Mouse (Mus musculus): ENCODE data around the gene Prkch. TPM values are rescaled to one million over a fixed set of nuclear protein-coding genes. Genes with fewer than 3 reads are reported as not detected.

Prkch gene
- polyA plus RNA-seq, 1 experiment from 2014 or later: 6.4 TPM

DNA sequence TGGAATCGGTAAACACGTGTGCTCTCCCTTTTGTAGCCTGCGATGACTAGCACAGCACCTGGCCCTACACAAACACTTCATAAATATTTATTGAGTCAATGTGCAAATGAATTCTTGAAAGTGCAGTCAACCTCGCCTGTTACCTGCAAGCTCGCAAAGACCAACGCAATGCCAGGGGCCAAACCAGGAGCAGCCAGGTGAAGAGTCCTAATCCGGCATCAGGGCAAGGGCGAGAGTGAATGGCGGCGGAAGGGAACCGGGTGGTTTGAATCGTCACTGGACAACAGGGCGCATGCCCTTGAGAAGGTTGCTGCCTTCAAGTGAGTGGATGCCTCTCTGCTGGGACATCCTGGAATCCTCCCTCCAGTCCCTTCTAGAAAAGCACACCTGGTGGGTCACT, 208.6 kb downstream of the Prkch start:
- H3K4me2 ChIP-seq (ENCODE audit: low read length): no peak overlapping the region
- H3K4me1 ChIP-seq (ENCODE audit: control insufficient read depth, insufficient read depth, low read depth, low read length): peaks cover 15% of the 10 kb centered on the region
- H3K27me3 ChIP-seq (replicated peaks; ENCODE audit: control insufficient read depth, insufficient read depth, low read length): no peaks in the 10 kb centered on the region
- WGBS: 46% methylated on average over 13 of the region's 13 CpGs
- H3K27ac ChIP-seq (ENCODE audit: low read depth, low read length): no peak overlapping the region
- ATAC-seq: no peak
- no peak overlapping the region for H3K9ac ChIP-seq (ENCODE audit: low read depth, low read length)
- no peak overlapping the region for H3K4me3 ChIP-seq (ENCODE audit: low read length)
- no peaks in the 10 kb centered on the region for H3K9me3 ChIP-seq (ENCODE audit: control insufficient read depth, low read length)
- H3K36me3 ChIP-seq (ENCODE audit: control insufficient read depth, insufficient read depth, low read length): no peaks in the 10 kb centered on the region

GRCm38 (mm10) chr12:73793744-73794143, 209.1 kb downstream of the Prkch start:
- Histone ChIP-seq H3K9me3 (ENCODE audit: control insufficient read depth, low read length) (no peaks in the 10 kb centered on the region), H3K4me3 (ENCODE audit: low read length) (no peak overlapping the region), H3K4me1 (ENCODE audit: control insufficient read depth, insufficient read depth, low read depth, low read length) (peaks cover 15% of the 10 kb centered on the region), H3K27me3 (replicated peaks; ENCODE audit: control insufficient read depth, insufficient read depth, low read length) (no peaks in the 10 kb centered on the region), H3K27ac (ENCODE audit: low read depth, low read length) (peak overlapping the region; percentile 66), H3K4me2 (ENCODE audit: low read length) (peak overlapping the region; percentile 32), H3K9ac (ENCODE audit: low read depth, low read length) (peak overlapping the region; percentile 38; the same call in 1 of the 2 replicates), H3K36me3 (ENCODE audit: control insufficient read depth, insufficient read depth, low read length) (no peaks in the 10 kb centered on the region)
- peak; percentile 48; the same call in 1 of the 2 replicates for ATAC-seq
- WGBS: 23% methylated on average over 5 of the region's 5 CpGs

GRCm38 (mm10) chr12:73794151-73794883, 209.7 kb downstream of the Prkch start:
- Histone ChIP-seq H3K27ac (ENCODE audit: low read depth, low read length) (peak overlapping the region; percentile 66), H3K9ac (ENCODE audit: low read depth, low read length) (peak overlapping the region; percentile 38), H3K9me3 (ENCODE audit: control insufficient read depth, low read length) (no peaks in the 10 kb centered on the region), H3K4me2 (ENCODE audit: low read length) (peak overlapping the region; percentile 32), H3K27me3 (replicated peaks; ENCODE audit: control insufficient read depth, insufficient read depth, low read length) (no peaks in the 10 kb centered on the region), H3K4me3 (ENCODE audit: low read length) (no peak overlapping the region), H3K36me3 (ENCODE audit: control insufficient read depth, insufficient read depth, low read length) (no peaks in the 10 kb centered on the region), H3K4me1 (ENCODE audit: control insufficient read depth, insufficient read depth, low read depth, low read length) (peaks cover 15% of the 10 kb centered on the region)
- WGBS: 22% methylated on average over 17 of the region's 17 CpGs
- ATAC-seq: peak; percentile 83

DNA sequence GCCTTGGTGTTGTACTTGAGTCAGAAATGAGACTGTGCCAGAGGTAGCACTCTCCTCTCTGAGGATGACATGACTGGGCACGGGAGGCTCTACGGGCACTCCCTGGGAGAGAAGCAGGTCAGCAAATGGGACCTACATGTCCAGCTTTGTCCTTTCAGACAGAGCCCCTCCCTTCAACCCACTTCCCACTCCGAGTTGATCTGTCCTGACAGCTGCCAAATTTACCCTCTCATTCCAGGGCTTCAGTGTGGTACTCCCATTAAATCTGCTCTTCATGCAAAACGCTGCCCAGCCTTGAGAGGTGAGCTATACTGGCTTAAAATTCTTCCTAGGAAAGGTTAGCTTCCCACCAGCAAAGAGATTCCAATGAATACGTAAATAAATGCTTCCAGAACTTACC, 215.1 kb downstream of the Prkch start:
- WGBS: 79% methylated on average over 5 of the region's 5 CpGs
- Histone ChIP-seq H3K4me2 (ENCODE audit: low read length) (no peak overlapping the region), H3K27me3 (replicated peaks; ENCODE audit: control insufficient read depth, insufficient read depth, low read length) (no peaks in the 10 kb centered on the region), H3K9me3 (ENCODE audit: control insufficient read depth, low read length) (no peaks in the 10 kb centered on the region), H3K4me3 (ENCODE audit: low read length) (no peak overlapping the region), H3K4me1 (ENCODE audit: control insufficient read depth, insufficient read depth, low read depth, low read length) (no peaks in the 10 kb centered on the region), H3K27ac (ENCODE audit: low read depth, low read length) (no peak overlapping the region), H3K36me3 (ENCODE audit: control insufficient read depth, insufficient read depth, low read length) (no peaks in the 10 kb centered on the region), H3K9ac (ENCODE audit: low read depth, low read length) (no peak overlapping the region)
- no peak for ATAC-seq

DNA sequence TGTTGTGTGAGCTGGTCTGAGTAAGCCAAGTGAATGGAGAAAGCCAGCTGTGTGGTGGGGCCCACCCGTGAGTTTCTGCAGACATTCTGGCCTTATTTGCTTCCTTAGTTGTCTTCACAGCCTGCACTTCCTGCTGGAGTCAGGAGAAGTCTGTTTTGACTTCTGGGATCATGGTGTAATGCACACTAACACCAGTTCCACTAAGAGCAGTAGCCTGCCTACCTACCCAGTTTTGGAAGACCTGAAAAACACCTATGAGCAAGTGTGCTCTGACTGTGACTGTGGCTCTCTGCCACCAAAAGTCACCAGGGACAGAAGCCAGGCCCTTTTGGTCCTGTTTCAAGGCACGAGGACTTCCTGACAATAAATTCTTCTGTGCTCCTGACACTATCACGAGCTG, 216.3 kb downstream of the Prkch start:
- Histone ChIP-seq H3K4me2 (ENCODE audit: low read length) (no peak overlapping the region), H3K4me3 (ENCODE audit: low read length) (no peak overlapping the region), H3K27ac (ENCODE audit: low read depth, low read length) (no peak overlapping the region), H3K9me3 (ENCODE audit: control insufficient read depth, low read length) (no peaks in the 10 kb centered on the region), H3K4me1 (ENCODE audit: control insufficient read depth, insufficient read depth, low read depth, low read length) (no peaks in the 10 kb centered on the region), H3K27me3 (replicated peaks; ENCODE audit: control insufficient read depth, insufficient read depth, low read length) (no peaks in the 10 kb centered on the region), H3K36me3 (ENCODE audit: control insufficient read depth, insufficient read depth, low read length) (no peaks in the 10 kb centered on the region), H3K9ac (ENCODE audit: low read depth, low read length) (no peak overlapping the region)
- ATAC-seq: no peak
- WGBS: 61% methylated on average over 3 of the region's 3 CpGs

GRCm38 (mm10) chr12:73801845-73802244, 217.2 kb downstream of the Prkch start:
- no peaks in the 10 kb centered on the region for H3K36me3 ChIP-seq (ENCODE audit: control insufficient read depth, insufficient read depth, low read length)

GRCm38 (mm10) chr12:73802379-73803057, 217.9 kb downstream of the Prkch start:
- 79% methylated on average over 10 of the region's 10 CpGs for WGBS
- no peak overlapping the region for H3K9ac ChIP-seq (ENCODE audit: low read depth, low read length)

More at GRCm38 (mm10) chr12:73801845-73802244, 217.2 kb downstream of the Prkch start:
- H3K9me3 ChIP-seq (ENCODE audit: control insufficient read depth, low read length): no peaks in the 10 kb centered on the region
- no peak overlapping the region for H3K4me2 ChIP-seq (ENCODE audit: low read length)
- 88% methylated on average over 8 of the region's 8 CpGs for WGBS
- H3K27me3 ChIP-seq (replicated peaks; ENCODE audit: control insufficient read depth, insufficient read depth, low read length): no peaks in the 10 kb centered on the region
- H3K4me3 ChIP-seq (ENCODE audit: low read length): no peak overlapping the region
- ATAC-seq: no peak
- no peak overlapping the region for H3K27ac ChIP-seq (ENCODE audit: low read depth, low read length)
- H3K4me1 ChIP-seq (ENCODE audit: control insufficient read depth, insufficient read depth, low read depth, low read length): no peaks in the 10 kb centered on the region
- no peak overlapping the region for H3K9ac ChIP-seq (ENCODE audit: low read depth, low read length)

GRCm38 (mm10) chr12:73803946-73804345, 219.3 kb downstream of the Prkch start:
- WGBS: 92% methylated on average over 4 of the region's 4 CpGs
- no peak overlapping the region for H3K4me2 ChIP-seq (ENCODE audit: low read length)
- no peaks in the 10 kb centered on the region for H3K36me3 ChIP-seq (ENCODE audit: control insufficient read depth, insufficient read depth, low read length)
- ATAC-seq: no peak
- H3K9me3 ChIP-seq (ENCODE audit: control insufficient read depth, low read length): no peaks in the 10 kb centered on the region
- no peak overlapping the region for H3K9ac ChIP-seq (ENCODE audit: low read depth, low read length)
- H3K4me3 ChIP-seq (ENCODE audit: low read length): no peak overlapping the region
- no peaks in the 10 kb centered on the region for H3K27me3 ChIP-seq (replicated peaks; ENCODE audit: control insufficient read depth, insufficient read depth, low read length)
- H3K4me1 ChIP-seq (ENCODE audit: control insufficient read depth, insufficient read depth, low read depth, low read length): no peaks in the 10 kb centered on the region
- H3K27ac ChIP-seq (ENCODE audit: low read depth, low read length): no peak overlapping the region

More at GRCm38 (mm10) chr12:73802379-73803057, 217.9 kb downstream of the Prkch start:
- Histone ChIP-seq H3K4me3 (ENCODE audit: low read length) (no peak overlapping the region), H3K9me3 (ENCODE audit: control insufficient read depth, low read length) (no peaks in the 10 kb centered on the region), H3K27me3 (replicated peaks; ENCODE audit: control insufficient read depth, insufficient read depth, low read length) (no peaks in the 10 kb centered on the region), H3K4me2 (ENCODE audit: low read length) (no peak overlapping the region), H3K27ac (ENCODE audit: low read depth, low read length) (no peak overlapping the region), H3K4me1 (ENCODE audit: control insufficient read depth, insufficient read depth, low read depth, low read length) (no peaks in the 10 kb centered on the region), H3K36me3 (ENCODE audit: control insufficient read depth, insufficient read depth, low read length) (no peaks in the 10 kb centered on the region)
- no peak for ATAC-seq

DNA sequence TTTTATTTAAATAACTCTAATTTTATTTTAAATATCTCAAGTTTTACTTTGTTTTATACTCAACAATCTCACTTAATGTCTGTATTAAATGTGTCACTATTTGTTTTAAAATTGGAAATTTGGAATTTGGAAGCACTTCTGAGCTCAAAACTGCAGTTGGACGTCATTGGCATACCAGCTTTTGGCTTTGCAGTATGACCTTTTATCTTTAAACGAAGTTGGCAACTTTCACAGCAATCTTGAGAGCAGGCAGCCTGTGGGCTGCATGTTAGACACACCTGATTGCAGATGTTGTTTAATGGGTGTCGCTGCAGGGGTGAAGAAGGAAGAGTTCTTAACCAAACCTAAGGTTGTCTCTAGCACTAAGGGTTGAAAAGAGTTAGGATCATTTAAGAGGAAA, 220.9 kb downstream of the Prkch start:
- no peak for ATAC-seq
- WGBS: 69% methylated on average over 3 of the region's 3 CpGs

More for the DNA sequence above, 220.9 kb downstream of the Prkch start:
- H3K27ac ChIP-seq (ENCODE audit: low read depth, low read length): no peak overlapping the region
- H3K4me3 ChIP-seq (ENCODE audit: low read length): no peak overlapping the region
- H3K36me3 ChIP-seq (ENCODE audit: control insufficient read depth, insufficient read depth, low read length): no peaks in the 10 kb centered on the region
- H3K9me3 ChIP-seq (ENCODE audit: control insufficient read depth, low read length): no peaks in the 10 kb centered on the region
- no peak overlapping the region for H3K9ac ChIP-seq (ENCODE audit: low read depth, low read length)
- H3K4me1 ChIP-seq (ENCODE audit: control insufficient read depth, insufficient read depth, low read depth, low read length): peaks cover 2% of the 10 kb centered on the region; the same call in 1 of the 2 replicates
- no peaks in the 10 kb centered on the region for H3K27me3 ChIP-seq (replicated peaks; ENCODE audit: control insufficient read depth, insufficient read depth, low read length)
- no peak overlapping the region for H3K4me2 ChIP-seq (ENCODE audit: low read length)

All from hindbrain, embryonic 16.5 days (tissue).